21 mouse cellular contexts compared by ENCODE assay signal in the genomic region with DNA sequence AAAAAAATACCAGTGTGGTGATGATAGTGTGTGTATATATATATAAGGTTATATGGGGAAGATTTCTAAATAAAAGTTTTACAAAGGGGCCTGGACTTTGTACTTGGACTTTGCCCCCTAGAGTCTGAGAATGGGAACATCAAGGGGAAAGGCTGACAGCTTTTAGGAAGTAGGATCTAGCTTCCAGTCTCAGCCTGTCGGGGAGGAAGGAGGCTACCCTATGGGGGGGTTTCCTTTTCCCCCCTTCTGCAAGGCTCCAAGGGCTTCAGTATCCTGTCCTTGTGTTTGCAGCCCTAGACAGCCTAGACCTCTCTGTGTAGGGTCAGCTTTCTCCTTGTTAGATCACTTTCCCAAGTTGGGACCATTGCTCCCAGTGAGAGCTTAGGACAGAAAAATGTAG. TPM values are rescaled to one million over a fixed set of nuclear protein-coding genes. Genes with fewer than 3 reads are reported as not detected.
DNase-seq lines count a peak whose midpoint lies in the region; ATAC-seq and TF ChIP-seq lines count a peak whose summit lies in the region.
"Had no signal": no experiment of that assay in that cellular context is flagged by ENCODE, and none has a peak within 500 bp of the region (broad histone marks: within the 10 kb centered on the region; RNA-seq: fewer than 3 reads in every experiment).

No protein-coding gene starts in this region.

- H3K4me1 ChIP-seq in kidney, adult 2 months (ENCODE audit: control insufficient read depth, insufficient read depth, low read length) = no peaks in the 10 kb centered on the region
- H3K4me1 ChIP-seq: embryonic facial prominence, embryonic 15.5 days; hindbrain, embryonic 12.5 days; limb, embryonic 15.5 days; neural tube, embryonic 13.5 days; stomach, embryonic 15.5 days had no signal

- no peak overlapping the region for H3K4me3 ChIP-seq in layer of hippocampus, adult 2 months
- no peak overlapping the region for H3K4me3 ChIP-seq in kidney, adult 2 months (ENCODE audit: insufficient read depth, low read depth, low read length)
- H3K4me3 ChIP-seq: embryonic facial prominence, embryonic 15.5 days; forebrain, embryonic 10.5 days; hindbrain, embryonic 12.5 days; limb, embryonic 15.5 days; neural tube, embryonic 13.5 days; stomach, embryonic 15.5 days had no signal

- TF ChIP-seq POLR2A in kidney, adult 2 months (IDR thresholded peaks at IDR 0.05; ENCODE audit: low read depth, low read length) = no peak

- peak; percentile 14 to 21; a peak in 1 of 4 replicates for ATAC-seq in hematopoietic stem cell, adult 5-6 weeks (replicated peaks in 1 of 2; ENCODE audit: insufficient read depth in 1 of 2, low FRiP score in 2 of 2, low TSS enrichment in 1 of 2, low read depth in 1 of 2, poor library complexity in 2 of 2, severe bottlenecking in 2 of 2)
- ATAC-seq in megakaryocyte, adult 5-6 weeks (ENCODE audit: poor library complexity, severe bottlenecking) = 0 out of 2 replicates have a peak, but pooled peaks have one; percentile 17
- ATAC-seq: CD4-positive, CD25-positive, alpha-beta regulatory T cell, adult 4 months; inflammation-experienced regulatory T-cells, adult 6 months had no signal

- WGBS in kidney, adult 2 months = 18% methylated on average over 1 of the region's 1 CpGs

- no peak overlapping the region for H3K27ac ChIP-seq in layer of hippocampus, adult 2 months
- H3K27ac ChIP-seq in kidney, adult 2 months (ENCODE audit: insufficient read depth, low read depth, low read length) = no peak overlapping the region
- H3K27ac ChIP-seq: embryonic facial prominence, embryonic 15.5 days; forebrain, embryonic 10.5 days; hindbrain, embryonic 12.5 days; limb, embryonic 15.5 days; neural tube, embryonic 13.5 days; stomach, embryonic 15.5 days had no signal

- DNase-seq in layer of hippocampus, adult 2 months (ENCODE audit: low spot score in 2 of 2) = no peak
- no peak for DNase-seq in layer of hippocampus, adult 8-10 months (ENCODE audit: low spot score in 2 of 2)
- DNase-seq in R1 (ENCODE audit: low read depth, low spot score) = peak; percentile 6
- DNase-seq in kidney, adult 2 months = no peak
- no peak for DNase-seq in kidney, adult 11 months
- DNase-seq: cerebellum, adult 9-10 months; embryo, embryonic 11 days; gastrocnemius, postnatal 14 days; kidney, postnatal 14 days; layer of hippocampus, adult 9-11 months; thymus, adult 2 months had no signal

- peak; percentile 38 for TF ChIP-seq CTCF in layer of hippocampus, adult 2 months (conservative IDR thresholded peaks at IDR 0.05)
- TF ChIP-seq CTCF in kidney, adult 2 months (conservative IDR thresholded peaks at IDR 0.05; ENCODE audit: insufficient read depth, insufficient read length, low read depth, low read length) = no peak

- no peaks in the 10 kb centered on the region for H3K27me3 ChIP-seq in kidney, adult 2 months (replicated peaks; ENCODE audit: control insufficient read depth, insufficient read depth, low read length)

- H3K36me3 ChIP-seq in kidney, adult 2 months (ENCODE audit: control insufficient read depth, insufficient read depth, low read length) = no peaks in the 10 kb centered on the region
- H3K36me3 ChIP-seq: embryonic facial prominence, embryonic 15.5 days; forebrain, embryonic 10.5 days; hindbrain, embryonic 12.5 days; limb, embryonic 15.5 days; neural tube, embryonic 13.5 days; stomach, embryonic 15.5 days had no signal

RNA-seq across cellular contexts. Expression of gene Tal1, which starts 15.4 kb away (rescaled TPM):
- 1 to 10 TPM in 1 of 2 experiments, under 1 TPM in 1; 0.86 to 1.0 TPM for total RNA-seq in layer of hippocampus, adult 2 months (2021)
- 1 to 10 TPM; 1.1 to 2.6 (median 1.7) TPM for total RNA-seq in layer of hippocampus, adult 8-10 months (2022)
- 33.4 and 38.4 TPM in 2 replicates for total RNA-seq in hematopoietic stem cell, adult 5-6 weeks (2017)
- 2.2 and 3.8 TPM in 2 replicates for total RNA-seq in megakaryocyte, adult 5-6 weeks (2015)
- 1.8 and 2.6 TPM in 2 replicates for total RNA-seq in megakaryocyte, adult 5-6 weeks (2017)
- polyA plus RNA-seq in kidney, adult 2 months (2012; rRNA removed) = 1.7 and 1.8 TPM in 2 replicates
- polyA plus RNA-seq: CD4-positive, CD25-positive, alpha-beta regulatory T cell, adult 4 months; inflammation-experienced regulatory T-cells, adult 6 months had no signal

RNA-seq across cellular contexts. Expression of gene Pdzk1ip1, which starts 16.8 kb away (rescaled TPM):
- total RNA-seq in layer of hippocampus, adult 2 months (2021) = under 1 TPM in 1 of 2 experiments, not detected in 1; 0.96 TPM
- 1 to 10 TPM in 1 of 4 experiments, under 1 TPM in 3; 0.54 to 1.5 (median 0.74) TPM for total RNA-seq in layer of hippocampus, adult 8-10 months (2022)
- 26.4 and 37.5 TPM in 2 replicates for total RNA-seq in hematopoietic stem cell, adult 5-6 weeks (2017)
- total RNA-seq in megakaryocyte, adult 5-6 weeks (2015) = 1.5 and 2.8 TPM in 2 replicates
- 0.33 and 0.53 TPM in 2 replicates for total RNA-seq in megakaryocyte, adult 5-6 weeks (2017)
- polyA plus RNA-seq in kidney, adult 2 months (2012; rRNA removed) = 3,641 and 4,008 TPM in 2 replicates
